In the genomic region with DNA sequence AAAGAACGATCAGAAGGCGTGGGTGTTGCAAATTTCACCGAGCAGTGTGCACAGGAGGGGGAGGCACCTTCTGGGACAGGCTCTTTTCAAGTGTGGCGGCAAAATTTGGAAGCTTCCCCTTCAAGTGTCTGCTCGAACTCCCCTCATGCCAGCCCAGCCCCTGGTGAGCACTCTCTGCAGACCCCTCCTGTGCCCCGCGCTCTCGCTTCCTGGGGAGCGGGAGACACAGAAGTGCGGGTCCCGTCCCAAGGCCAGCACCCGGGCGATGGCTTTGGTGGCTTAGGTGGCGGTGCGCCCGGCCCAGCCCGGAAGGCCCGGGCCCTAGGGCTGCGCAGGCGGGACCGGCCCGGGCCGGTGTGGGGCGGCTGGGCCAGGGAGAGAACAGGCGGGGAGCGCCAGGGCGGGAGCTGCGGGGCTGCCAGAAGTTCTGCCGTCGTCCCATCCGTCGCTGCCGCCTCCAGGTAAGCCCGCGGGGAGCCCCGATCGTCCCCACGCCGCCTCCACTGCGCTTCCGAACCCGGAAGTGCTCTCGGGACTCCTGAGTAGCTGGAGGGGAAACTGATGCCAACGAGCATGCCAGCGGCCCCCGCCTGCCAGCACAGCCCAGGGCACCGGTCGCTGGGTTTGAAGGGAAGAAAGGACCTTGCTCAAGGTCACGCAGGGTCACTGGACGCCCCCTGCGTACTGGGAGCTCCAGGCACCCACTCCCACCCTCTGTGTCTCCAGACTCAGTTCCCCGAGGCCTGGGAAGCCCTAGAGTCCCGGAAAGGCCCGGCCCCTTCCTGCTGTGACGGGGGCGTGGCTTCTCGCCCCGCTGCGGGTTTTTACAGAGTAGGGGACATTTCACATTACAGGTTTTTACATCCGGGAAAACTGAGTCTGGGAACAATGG, we compare ENCODE assay signal across 8 mouse cellular contexts. TPM values are rescaled to one million over a fixed set of nuclear protein-coding genes. Genes with fewer than 3 reads are reported as not detected.
A peak's percentile ranks its signal among the peaks of the same experiment; 100 is the strongest.
DNase-seq lines count a peak whose midpoint lies in the region; ATAC-seq and TF ChIP-seq lines count a peak whose summit lies in the region.

Gene Tmco4 (plus strand): TSS at position 62 of the 892 bp plus-strand sequence.

- H3K27me3 ChIP-seq in E14TG2a.4 (ENCODE audit: insufficient read depth, low read length) = peaks cover 13% of the 10 kb centered on the region; the same call in 1 of the 2 replicates
- no peaks in the 10 kb centered on the region; the same call in 1 of the 2 replicates for H3K27me3 ChIP-seq in forebrain, embryonic 11.5 days (ENCODE audit: control insufficient read depth, insufficient read depth, low read length)
- no peaks in the 10 kb centered on the region for H3K27me3 ChIP-seq in heart, postnatal 0 days (ENCODE audit: control insufficient read depth, insufficient read depth, low read length)
- no peaks in the 10 kb centered on the region for H3K27me3 ChIP-seq in liver, postnatal 0 days (ENCODE audit: insufficient read depth, low read length)
- no peaks in the 10 kb centered on the region for H3K27me3 ChIP-seq in neural tube, embryonic 11.5 days (ENCODE audit: control insufficient read depth, insufficient read depth, low read length)

- 1% methylated on average over 55 of the region's 60 CpGs for WGBS in forebrain, embryonic 11.5 days
- 1% methylated on average over 59 of the region's 60 CpGs for WGBS in heart, postnatal 0 days
- WGBS in liver, postnatal 0 days (ENCODE audit: insufficient replicate concordance) = under 1% methylated on average over 56 of the region's 60 CpGs
- WGBS in neural tube, embryonic 11.5 days = 2% methylated on average over 59 of the region's 60 CpGs

- ATAC-seq in forebrain, embryonic 11.5 days (replicated peaks; ENCODE audit: low FRiP score) = 0 out of 2 replicates have a peak, but pooled peaks have one; percentile 42
- peak; percentile 72 for ATAC-seq in heart, postnatal 0 days (ENCODE audit: insufficient read depth, low read depth)
- peak; percentile 82 for ATAC-seq in liver, postnatal 0 days
- ATAC-seq in neural tube, embryonic 11.5 days (ENCODE audit: insufficient read depth, low FRiP score, low TSS enrichment) = no peak

- H3K36me3 ChIP-seq in E14TG2a.4 (ENCODE audit: insufficient read depth, low read length) = no peaks in the 10 kb centered on the region
- H3K36me3 ChIP-seq in forebrain, embryonic 11.5 days (ENCODE audit: control insufficient read depth, insufficient read depth, low read length) = no peaks in the 10 kb centered on the region
- no peaks in the 10 kb centered on the region for H3K36me3 ChIP-seq in heart, postnatal 0 days (replicated peaks; ENCODE audit: control insufficient read depth, insufficient read depth, low read length)
- H3K36me3 ChIP-seq in liver, postnatal 0 days (replicated peaks; ENCODE audit: insufficient read depth, low read length) = no peaks in the 10 kb centered on the region
- H3K36me3 ChIP-seq in neural tube, embryonic 11.5 days (ENCODE audit: control insufficient read depth, insufficient read depth, low read length) = no peaks in the 10 kb centered on the region

- no peak within 1 kb of the TSS for H3K27ac ChIP-seq in forebrain, embryonic 11.5 days (ENCODE audit: low read depth, low read length)
- peak within 1 kb of the TSS; percentile 94 for H3K27ac ChIP-seq in heart, postnatal 0 days (ENCODE audit: low read depth)
- peak within 1 kb of the TSS; percentile 94 for H3K27ac ChIP-seq in liver, postnatal 0 days (ENCODE audit: low read depth)
- no peak within 1 kb of the TSS for H3K27ac ChIP-seq in neural tube, embryonic 11.5 days (ENCODE audit: low read depth, low read length)

- no peak for TF ChIP-seq CTCF in E14TG2a.4 (conservative IDR thresholded peaks at IDR 0.05; ENCODE audit: low read length)
- no peak for TF ChIP-seq CTCF in heart, postnatal 0 days (IDR thresholded peaks at IDR 0.05; ENCODE audit: low read depth)
- no peak for TF ChIP-seq CTCF in liver, postnatal 0 days (IDR thresholded peaks at IDR 0.05; ENCODE audit: low read depth)

- H3K4me1 ChIP-seq in E14TG2a.4 (replicated peaks; ENCODE audit: low read depth, low read length) = peaks cover 58% of the 10 kb centered on the region
- H3K4me1 ChIP-seq in forebrain, embryonic 11.5 days (replicated peaks; ENCODE audit: control insufficient read depth, insufficient read depth, low read length) = peaks cover 2% of the 10 kb centered on the region; the same call in 1 of the 2 replicates
- H3K4me1 ChIP-seq in heart, postnatal 0 days (ENCODE audit: control insufficient read depth, insufficient read depth) = peaks cover 21% of the 10 kb centered on the region; the same call in 1 of the 2 replicates
- peaks cover 26% of the 10 kb centered on the region for H3K4me1 ChIP-seq in liver, postnatal 0 days (ENCODE audit: insufficient read depth)
- H3K4me1 ChIP-seq in neural tube, embryonic 11.5 days (ENCODE audit: control insufficient read depth, insufficient read depth, low read length) = peaks cover 5% of the 10 kb centered on the region

- H3K4me2 ChIP-seq in forebrain, embryonic 11.5 days (ENCODE audit: low read depth, low read length, severe bottlenecking) = peak within 1 kb of the TSS; percentile 94
- H3K4me2 ChIP-seq in heart, postnatal 0 days (ENCODE audit: low read depth, low read length) = peak within 1 kb of the TSS; percentile 91
- peak within 1 kb of the TSS; percentile 84 for H3K4me2 ChIP-seq in liver, postnatal 0 days (ENCODE audit: low read depth, low read length)
- H3K4me2 ChIP-seq in neural tube, embryonic 11.5 days (ENCODE audit: low read depth) = peak within 1 kb of the TSS; percentile 87

- peak within 1 kb of the TSS; percentile 84 for H3K9ac ChIP-seq in forebrain, embryonic 11.5 days (ENCODE audit: low read length)
- H3K9ac ChIP-seq in heart, postnatal 0 days (replicated peaks; ENCODE audit: low read depth, low read length) = peak within 1 kb of the TSS; percentile 83
- peak within 1 kb of the TSS; percentile 75 for H3K9ac ChIP-seq in liver, postnatal 0 days (replicated peaks)
- H3K9ac ChIP-seq in neural tube, embryonic 11.5 days (ENCODE audit: low read length) = peak within 1 kb of the TSS; percentile 69

- no peak for TF ChIP-seq EP300 in heart, postnatal 0 days (IDR thresholded peaks at IDR 0.05; ENCODE audit: low read depth)
- no peak for TF ChIP-seq EP300 in liver, postnatal 0 days (IDR thresholded peaks at IDR 0.05; ENCODE audit: low read depth)

- peak within 1 kb of the TSS; percentile 84 for H3K4me3 ChIP-seq in E14TG2a.4 (replicated peaks; ENCODE audit: low read length)
- H3K4me3 ChIP-seq in forebrain, embryonic 11.5 days (ENCODE audit: low read depth, low read length) = peak within 1 kb of the TSS; percentile 53
- peak within 1 kb of the TSS; percentile 62 for H3K4me3 ChIP-seq in heart, postnatal 0 days (ENCODE audit: low read depth, low read length)
- peak within 1 kb of the TSS; percentile 62 for H3K4me3 ChIP-seq in liver, postnatal 0 days (ENCODE audit: low read depth, low read length)
- H3K4me3 ChIP-seq in neural tube, embryonic 11.5 days (ENCODE audit: low read depth, low read length) = peak within 1 kb of the TSS; percentile 54

- no peaks in the 10 kb centered on the region for H3K9me3 ChIP-seq in E14TG2a.4 (ENCODE audit: low read length)
- no peaks in the 10 kb centered on the region for H3K9me3 ChIP-seq in forebrain, embryonic 11.5 days (ENCODE audit: control insufficient read depth, low read length)
- H3K9me3 ChIP-seq in heart, postnatal 0 days (replicated peaks; ENCODE audit: control insufficient read depth, low read length) = no peaks in the 10 kb centered on the region
- H3K9me3 ChIP-seq in liver, postnatal 0 days (ENCODE audit: low read length) = no peaks in the 10 kb centered on the region
- H3K9me3 ChIP-seq in neural tube, embryonic 11.5 days (ENCODE audit: control insufficient read depth, low read length) = no peaks in the 10 kb centered on the region

- peak; percentile 77 for DNase-seq in brain, adult 2 months (ENCODE audit: low read depth, low spot score)
- peak; percentile 73 for DNase-seq in forebrain, embryonic 11.5 days (ENCODE audit: low spot score)
- peak; percentile 82 for DNase-seq in heart, postnatal 0 days (ENCODE audit: low spot score)
- peak; percentile 84 to 92 for DNase-seq in kidney, postnatal 25 days
- peak; percentile 81 for DNase-seq in liver, postnatal 0 days
- peak; percentile 73 for DNase-seq in neural tube, embryonic 11.5 days (ENCODE audit: low spot score)
- DNase-seq in testis, postnatal 10 days (ENCODE audit: low spot score) = peak; percentile 81

RNA-seq across cellular contexts. Expression of gene Tmco4, which starts in this region (rescaled TPM):
- 0.77 and 0.96 TPM in 2 replicates for polyA plus RNA-seq in forebrain, embryonic 11.5 days (2014; fragmentation: Nextera tagmentation; extraction: Ambion mirVana)
- total RNA-seq in heart, postnatal 0 days (2014; rRNA removed; ENCODE audit: low replicate concordance) = 16.9 and 18.8 TPM in 2 replicates
- polyA plus RNA-seq in heart, postnatal 0 days (2015; fragmentation: Nextera tagmentation; extraction: Ambion mirVana) = 6.2 and 7.7 TPM in 2 replicates
- 4.6 and 5.3 TPM in 2 replicates for polyA plus RNA-seq in liver, postnatal 0 days (2015; fragmentation: Nextera tagmentation; extraction: Ambion mirVana)
- polyA plus RNA-seq in neural tube, embryonic 11.5 days (2014; fragmentation: Nextera tagmentation; extraction: Ambion mirVana) = 0.78 and 1.7 TPM in 2 replicates

Comparison
In these comparisons a context has a peak if more than half of its experiments do, and no peak if none do; other contexts are left out.
1. Peak in DNase-seq, ATAC-seq, H3K4me3 ChIP-seq, H3K9ac ChIP-seq and H3K4me2 ChIP-seq in forebrain, embryonic 11.5 days; RNA of the gene not detected or under 1 TPM.
2. H3K27ac ChIP-seq: peak in heart, postnatal 0 days (single experiment) and liver, postnatal 0 days (single experiment); none in forebrain, embryonic 11.5 days (single experiment) and neural tube, embryonic 11.5 days (single experiment).
3. Peak in every context shown above with its lines, with median percentiles within 50 percentile points of each other: H3K4me3 ChIP-seq, DNase-seq, H3K4me2 ChIP-seq and H3K9ac ChIP-seq.